Mouse (Mus musculus) layer of hippocampus, adult 2 months (tissue): ENCODE results near the gene Znhit3. TPM values are rescaled to one million over a fixed set of nuclear protein-coding genes. Genes with fewer than 3 reads are reported as not detected.

ENCODE experiments used
- DNase-seq, 2 experiments: peaks; one replicate each; pipeline ENCODE4 v3.0.0; 2022; ENCODE audit warnings: low spot score in 2 of 2
- H3K27ac ChIP-seq: fragments of 200-600 bp; 2 replicates; pipeline ENCODE4 v1.8.1; 2022
- H3K4me3 ChIP-seq: fragments of 200-600 bp; 2 replicates; pipeline ENCODE4 v1.8.1; 2022; ENCODE audit warnings: mild to moderate bottlenecking
- CTCF ChIP-seq: fragments of 200-600 bp; conservative IDR thresholded peaks from 2 replicates; pipeline ENCODE4 v1.8.1; 2022; ENCODE audit warnings: antibody characterized with exemption, mild to moderate bottlenecking, moderate library complexity
- microRNA-seq, 2 experiments: library from miRNA; unstranded; fragments of <30 nt; microRNA quantifications; one replicate each; pipeline ENCODE4 v1.2.0; 2021
- total RNA-seq, 2 experiments: library from RNA; stranded (reverse); gene quantifications; 2 replicates each; pipeline ENCODE4 v1.2.3; 2021

Znhit3 gene
- total RNA-seq, 2 experiments from 2014 or later = 30.7 to 32.1 TPM

DNA sequence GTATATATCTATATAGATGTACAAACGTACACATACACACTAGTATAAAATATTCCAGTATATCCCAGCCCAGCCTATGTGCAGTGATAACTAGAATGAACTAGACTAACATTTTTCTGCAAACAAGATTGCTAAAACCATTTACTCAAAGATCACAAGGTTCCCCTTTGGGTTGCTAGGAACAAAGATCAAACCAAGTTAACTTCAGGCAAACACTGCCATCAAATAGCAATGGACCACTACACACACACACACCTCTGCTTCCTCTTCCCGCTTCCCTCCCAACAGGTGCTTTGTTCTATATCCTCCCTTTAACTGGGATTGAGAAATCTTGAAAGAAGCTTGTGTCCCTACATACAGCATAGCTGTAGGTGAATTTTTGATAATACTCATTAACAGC, 48.6 kb downstream of the Znhit3 start:
- 0 out of 2 replicates have a peak overlapping the region, but pooled peaks have one; percentile 8 for H3K4me3 ChIP-seq
- DNase-seq = no peak
- no peak overlapping the region for H3K27ac ChIP-seq
- no peak for TF ChIP-seq CTCF

- DNase-seq = no peak
- H3K27ac ChIP-seq = no peak overlapping the region
- no peak overlapping the region for H3K4me3 ChIP-seq
- TF ChIP-seq CTCF = no peak
Observed at GRCm38 (mm10) chr11:84865268-84865667, 50.9 kb downstream of the Znhit3 start.

Small RNAs within 50 kb of the gene (microRNA-seq; reads per million reads assigned to microRNA genes)
- gene Gm23564 = 0 reads per million in 2 experiments

Other genes with a start within 250 kb of the Znhit3 start
- 10 to 100 TPM in 1 of 2 experiments, 1 to 10 TPM in 1; 8.5 to 16.7 TPM for gene Mrm1, start 96.9 kb downstream of the Znhit3 start, total RNA-seq
- 1 to 10 TPM; 6.2 TPM for gene Dhrs11, start 87.4 kb downstream of the Znhit3 start, total RNA-seq
- 10 to 100 TPM; 87.7 to 92.2 TPM for gene Ggnbp2, start 45.5 kb downstream of the Znhit3 start, total RNA-seq
- 10 to 100 TPM in 1 of 2 experiments, 1 to 10 TPM in 1; 8.9 to 11.5 TPM for gene Myo19, start 36.2 kb downstream of the Znhit3 start, total RNA-seq
- gene Pigw, start 36.1 kb downstream of the Znhit3 start, total RNA-seq = 1 to 10 TPM; 7.4 to 7.5 TPM
- 10 to 100 TPM; 67.0 to 73.9 TPM for gene Car4, start 41.4 kb upstream of the Znhit3 start, total RNA-seq
- 10 to 100 TPM; 91.3 to 94.5 TPM for gene Usp32, start 223.8 kb upstream of the Znhit3 start, total RNA-seq